ENCODE assay signal across 9 mouse cellular contexts in the genomic region with DNA sequence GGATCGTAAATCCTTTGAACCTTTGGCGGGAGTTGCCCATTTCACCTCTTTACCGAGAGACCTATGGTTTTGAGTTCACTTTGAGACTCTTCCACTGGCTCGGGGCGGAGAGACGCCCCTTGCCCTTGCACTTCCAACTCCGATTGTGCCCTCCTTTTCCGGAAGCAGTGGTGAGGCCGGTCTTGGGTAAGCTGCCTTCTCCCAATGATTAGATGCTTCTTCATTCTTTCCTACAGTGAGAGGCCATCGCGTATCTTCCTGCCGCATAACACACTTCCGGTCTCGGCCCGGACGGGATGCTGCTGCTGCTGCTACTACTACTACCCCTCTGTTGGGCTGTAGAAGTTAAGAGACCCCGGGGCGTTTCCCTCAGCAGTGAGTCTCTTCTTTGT. TPM values are rescaled to one million over a fixed set of nuclear protein-coding genes. Genes with fewer than 3 reads are reported as not detected.
A peak's percentile ranks its signal among the peaks of the same experiment; 100 is the strongest.
DNase-seq lines count a peak whose midpoint lies in the region; ATAC-seq and TF ChIP-seq lines count a peak whose summit lies in the region.
"Had no signal": no experiment of that assay in that cellular context is flagged by ENCODE, and none has a peak within 500 bp of the region (broad histone marks: within the 10 kb centered on the region; RNA-seq: fewer than 3 reads in every experiment).

No protein-coding gene starts in this region.

- peak; percentile 3 for ATAC-seq in forebrain, embryonic 13.5 days

- H3K4me1 ChIP-seq in cerebellum, adult 2 months (ENCODE audit: control insufficient read depth, insufficient read depth, low read length) = peaks cover 14% of the 10 kb centered on the region; the same call in 1 of the 2 replicates
- H3K4me1 ChIP-seq in spleen, adult 2 months (ENCODE audit: control insufficient read depth, insufficient read depth, insufficient read length) = peaks cover 6% of the 10 kb centered on the region; the same call in 1 of the 2 replicates
- peaks cover 37% of the 10 kb centered on the region for H3K4me1 ChIP-seq in forebrain, embryonic 13.5 days

- H3K36me3 ChIP-seq in spleen, adult 2 months (ENCODE audit: control insufficient read depth, insufficient read depth, low read length) = peaks cover 8% of the 10 kb centered on the region
- H3K36me3 ChIP-seq in forebrain, embryonic 13.5 days (ENCODE audit: poor library complexity, severe bottlenecking) = peaks cover 43% of the 10 kb centered on the region

- H3K9me3 ChIP-seq in forebrain, embryonic 13.5 days (replicated peaks) = no peaks in the 10 kb centered on the region

- peak overlapping the region; percentile 91 for H3K4me3 ChIP-seq in cerebellum, adult 2 months (replicated peaks; ENCODE audit: insufficient read depth, low read depth, low read length)
- peak overlapping the region; percentile 75 for H3K4me3 ChIP-seq in spleen, adult 2 months (ENCODE audit: extremely low read depth, insufficient read depth, insufficient read length)
- peak overlapping the region; percentile 67 for H3K4me3 ChIP-seq in forebrain, embryonic 13.5 days

- peak overlapping the region; percentile 63 for H3K27ac ChIP-seq in cerebellum, adult 2 months (ENCODE audit: insufficient read depth, low read length)
- H3K27ac ChIP-seq in spleen, adult 2 months (ENCODE audit: insufficient read depth, low read length) = peak overlapping the region; percentile 57; the same call in 1 of the 2 replicates
- H3K27ac ChIP-seq in forebrain, embryonic 13.5 days = peak overlapping the region; percentile 49

- H3K27me3 ChIP-seq in cerebellum, adult 2 months (ENCODE audit: control insufficient read depth, insufficient read depth, low read length) = no peaks in the 10 kb centered on the region
- H3K27me3 ChIP-seq in spleen, adult 2 months (ENCODE audit: control insufficient read depth, insufficient read depth, low read length) = no peaks in the 10 kb centered on the region
- H3K27me3 ChIP-seq in forebrain, embryonic 13.5 days = no peaks in the 10 kb centered on the region
- H3K27me3 ChIP-seq: Patski had no signal

- peak overlapping the region; percentile 90 for H3K4me2 ChIP-seq in forebrain, embryonic 13.5 days

- WGBS in cerebellum, adult 2 months = under 1% methylated on average over 18 of the region's 18 CpGs
- under 1% methylated on average over 18 of the region's 18 CpGs for WGBS in spleen, adult 2 months
- WGBS in forebrain, embryonic 13.5 days = under 1% methylated on average over 18 of the region's 18 CpGs

- no peak for DNase-seq in cerebellum, adult 2 months
- DNase-seq in cerebellum, adult 8-10 months = no peak
- DNase-seq in spleen, adult 2 months (ENCODE audit: low read depth in 1 of 2, low spot score in 2 of 2) = no peak
- no peak for DNase-seq in spleen, adult 18-20 months
- peak; percentile 49 to 61 for DNase-seq in layer of hippocampus, adult 8-10 months (ENCODE audit: low spot score in 2 of 2)
- peak; percentile 47 for DNase-seq in mesoderm, embryonic 11.5 days (ENCODE audit: low read depth, low spot score)
- DNase-seq in testis, postnatal 14 days (ENCODE audit: low spot score) = no peak

- peak overlapping the region; percentile 73 for H3K9ac ChIP-seq in forebrain, embryonic 13.5 days

- TF ChIP-seq POLR2A in cerebellum, adult 2 months (IDR thresholded peaks at IDR 0.05; ENCODE audit: borderline replicate concordance, insufficient read depth, low read length) = no peak
- TF ChIP-seq POLR2A in spleen, adult 2 months (IDR thresholded peaks at IDR 0.05; ENCODE audit: low read depth, low read length) = no peak

- TF ChIP-seq CTCF in cerebellum, adult 2 months (IDR thresholded peaks at IDR 0.05; ENCODE audit: borderline replicate concordance, insufficient read depth, low read depth, low read length) = no peak
- no peak for TF ChIP-seq CTCF in spleen, adult 2 months (IDR thresholded peaks at IDR 0.05; ENCODE audit: extremely low read depth, insufficient read depth, insufficient read length, insufficient replicate concordance)

RNA-seq across cellular contexts. Expression of gene Prkcsh, which starts 0.6 kb away (rescaled TPM):
- polyA plus RNA-seq in cerebellum, adult 2 months (2012; rRNA removed) = 91.3 and 95.3 TPM in 2 replicates
- polyA plus RNA-seq in spleen, adult 2 months (2012; rRNA removed) = 47.4 and 48.7 TPM in 2 replicates
- 84.2 and 89.6 TPM in 2 replicates for polyA plus RNA-seq in forebrain, embryonic 13.5 days (2015; fragmentation: Nextera tagmentation; extraction: Ambion mirVana)
- total RNA-seq in layer of hippocampus, adult 8-10 months (2022) = 100 to 1,000 TPM in 3 of 4 experiments, 10 to 100 TPM in 1; 98.6 to 109 (median 104) TPM

RNA-seq across cellular contexts. Expression of gene Ccdc151, which starts 0.7 kb away (rescaled TPM):
- 2.4 and 2.7 TPM in 2 replicates for polyA plus RNA-seq in cerebellum, adult 2 months (2012; rRNA removed)
- 0.12 TPM in 1 of 2 replicates, not detected in the other for polyA plus RNA-seq in spleen, adult 2 months (2012; rRNA removed)
- 4.0 and 4.6 TPM in 2 replicates for polyA plus RNA-seq in forebrain, embryonic 13.5 days (2015; fragmentation: Nextera tagmentation; extraction: Ambion mirVana)
- 10 to 100 TPM in 1 of 4 experiments, 1 to 10 TPM in 3; 6.5 to 12.3 (median 8.3) TPM for total RNA-seq in layer of hippocampus, adult 8-10 months (2022)

RNA-seq across cellular contexts. Expression of gene Rgl3, which starts 13.9 kb away (rescaled TPM):
- 67.6 and 83.3 TPM in 2 replicates for polyA plus RNA-seq in cerebellum, adult 2 months (2012; rRNA removed)
- 7.4 and 8.0 TPM in 2 replicates for polyA plus RNA-seq in spleen, adult 2 months (2012; rRNA removed)
- 1.1 and 1.2 TPM in 2 replicates for polyA plus RNA-seq in forebrain, embryonic 13.5 days (2015; fragmentation: Nextera tagmentation; extraction: Ambion mirVana)
- 1 to 10 TPM; 2.2 to 4.2 (median 2.6) TPM for total RNA-seq in layer of hippocampus, adult 8-10 months (2022)

RNA-seq across cellular contexts. Expression of gene Epor, which starts 39.9 kb away (rescaled TPM):
- polyA plus RNA-seq in cerebellum, adult 2 months (2012; rRNA removed) = 9.2 and 10.4 TPM in 2 replicates
- polyA plus RNA-seq in spleen, adult 2 months (2012; rRNA removed) = 49.5 and 59.5 TPM in 2 replicates
- 0.99 and 1.9 TPM in 2 replicates for polyA plus RNA-seq in forebrain, embryonic 13.5 days (2015; fragmentation: Nextera tagmentation; extraction: Ambion mirVana)
- total RNA-seq in layer of hippocampus, adult 8-10 months (2022) = 10 to 100 TPM in 1 of 4 experiments, 1 to 10 TPM in 3; 6.6 to 11.3 (median 8.2) TPM

RNA-seq across cellular contexts. Expression of gene Swsap1, which starts 47.6 kb away (rescaled TPM):
- polyA plus RNA-seq in cerebellum, adult 2 months (2012; rRNA removed) = 12.2 and 12.8 TPM in 2 replicates
- 6.5 and 7.4 TPM in 2 replicates for polyA plus RNA-seq in spleen, adult 2 months (2012; rRNA removed)
- polyA plus RNA-seq in forebrain, embryonic 13.5 days (2015; fragmentation: Nextera tagmentation; extraction: Ambion mirVana) = 8.6 and 12.1 TPM in 2 replicates
- 10 to 100 TPM; 12.0 to 14.0 (median 13.1) TPM for total RNA-seq in layer of hippocampus, adult 8-10 months (2022)

Comparison
In these comparisons a context has a peak if more than half of its experiments do, and no peak if none do; other contexts are left out.
1. DNase-seq: peak in layer of hippocampus, adult 8-10 months (2 of 2) and mesoderm, embryonic 11.5 days (single experiment); none in cerebellum, adult 2 months (0 of 2), cerebellum, adult 8-10 months (single experiment), spleen, adult 2 months (0 of 2), spleen, adult 18-20 months (0 of 2) and testis, postnatal 14 days (single experiment).
2. Peak in every context shown above with its lines, with median percentiles within 50 percentile points of each other: H3K27ac ChIP-seq and H3K4me3 ChIP-seq.